Mouse (Mus musculus): Measurements from ENCODE around the gene Cwh43. TPM values are rescaled to one million over a fixed set of nuclear protein-coding genes. Genes with fewer than 3 reads are reported as not detected.
A peak's percentile ranks its signal among the peaks of the same experiment; 100 is the strongest.

Gene Cwh43
- polyA plus RNA-seq, 1 experiment from 2014 or later, result 0.09 TPM

DNA sequence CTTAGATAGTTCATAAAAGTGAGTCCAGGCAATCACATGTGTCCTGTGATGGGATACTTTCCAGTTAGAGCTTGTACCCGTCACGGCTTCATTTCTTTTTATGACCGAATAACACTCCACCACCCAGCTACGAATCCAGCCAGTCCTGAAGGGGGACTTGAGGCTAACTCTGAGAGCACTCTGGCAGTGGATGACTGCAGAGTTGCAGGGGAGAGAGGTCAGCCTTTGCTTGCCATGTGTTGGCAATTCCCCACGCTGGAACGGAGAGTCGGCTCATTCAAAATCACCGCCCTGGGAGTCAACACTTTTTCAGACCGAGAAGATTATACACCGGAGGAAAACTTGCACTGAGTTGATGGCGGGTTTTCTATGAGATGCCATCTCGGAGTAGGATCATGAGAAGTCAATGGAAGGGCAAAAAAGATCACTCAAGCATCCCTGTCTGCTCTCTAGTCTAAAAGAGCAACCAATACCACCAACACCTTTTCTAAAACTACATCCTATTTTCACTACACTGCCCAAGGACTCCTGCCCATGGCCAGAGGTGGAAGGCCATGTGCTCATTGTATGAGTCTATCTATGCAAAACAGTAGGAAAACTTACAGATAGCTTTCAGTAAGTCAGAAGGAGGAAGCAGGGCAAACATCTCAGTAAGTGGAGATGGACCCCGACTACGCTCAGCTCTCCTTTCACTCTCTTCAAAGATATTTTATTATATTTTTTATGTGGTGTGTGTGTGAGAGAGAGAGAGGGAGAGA lies 2.4 kb upstream of the Cwh43 start:
- Histone ChIP-seq H3K27me3 (peaks cover 43% of the 10 kb centered on the region), H3K27ac (no peak overlapping the region), H3K9me3 (replicated peaks) (no peaks in the 10 kb centered on the region), H3K4me2 (no peak overlapping the region), H3K4me3 (no peak overlapping the region), H3K36me3 (ENCODE audit: poor library complexity, severe bottlenecking) (no peaks in the 10 kb centered on the region), H3K4me1 (peaks cover 23% of the 10 kb centered on the region), H3K9ac (no peak overlapping the region)
- ATAC-seq, result no peak
- WGBS, result 92% methylated on average over 14 of the region's 14 CpGs

DNA sequence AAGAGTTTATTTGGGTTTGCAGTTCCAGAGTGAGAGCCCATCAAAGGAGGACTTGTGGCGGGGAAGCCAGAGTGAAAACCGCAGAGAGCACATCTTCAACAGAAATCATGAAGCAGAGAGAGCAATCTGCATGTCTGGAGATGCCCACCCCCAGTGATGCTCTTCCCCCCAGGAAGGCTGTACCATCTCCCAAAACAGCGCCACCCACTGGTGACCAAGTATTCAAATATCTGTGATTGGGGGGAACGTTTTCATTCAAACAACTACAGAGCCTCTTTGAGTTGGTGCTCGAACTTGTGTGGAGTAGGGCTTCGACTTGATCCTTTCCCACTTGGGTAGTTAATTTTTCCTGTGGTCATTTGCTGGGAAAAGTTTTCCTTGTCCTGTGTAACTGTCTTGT lies 1.1 kb upstream of the Cwh43 start:
- ATAC-seq, result no peak
- no peaks in the 10 kb centered on the region for H3K36me3 ChIP-seq (ENCODE audit: poor library complexity, severe bottlenecking)
- WGBS, result 80% methylated on average over 6 of the region's 6 CpGs
- peaks cover 43% of the 10 kb centered on the region for H3K27me3 ChIP-seq
- H3K9ac ChIP-seq, result no peak overlapping the region
- no peak overlapping the region for H3K4me3 ChIP-seq
- H3K4me2 ChIP-seq, result no peak overlapping the region
- peaks cover 20% of the 10 kb centered on the region for H3K4me1 ChIP-seq
- H3K9me3 ChIP-seq (replicated peaks), result no peaks in the 10 kb centered on the region
- no peak overlapping the region for H3K27ac ChIP-seq

DNA sequence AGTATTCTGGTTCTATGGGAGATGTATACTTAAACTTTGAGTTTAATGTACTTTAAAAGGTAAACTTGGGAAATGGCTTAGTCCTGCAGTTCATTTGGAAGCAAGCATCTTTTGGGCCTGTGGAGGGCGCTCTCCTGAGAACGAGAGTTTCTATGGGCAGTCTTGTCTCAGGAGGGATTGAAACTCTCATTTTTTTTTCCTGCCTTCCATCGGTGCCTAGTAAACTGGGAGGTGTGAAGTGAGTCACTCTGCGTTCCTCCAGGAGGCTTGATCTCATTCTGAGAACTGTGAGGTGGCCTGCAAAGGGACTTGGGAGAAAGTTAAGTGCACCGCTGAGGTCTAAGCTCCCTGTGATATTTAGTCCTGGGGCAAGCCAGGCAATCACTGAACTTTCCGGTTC lies 986 bp downstream of the Cwh43 start:
- ATAC-seq, result no peak
- Histone ChIP-seq H3K4me1 (peaks cover 10% of the 10 kb centered on the region), H3K9ac (no peak overlapping the region), H3K27me3 (peaks cover 43% of the 10 kb centered on the region), H3K9me3 (replicated peaks) (no peaks in the 10 kb centered on the region), H3K27ac (no peak overlapping the region), H3K36me3 (ENCODE audit: poor library complexity, severe bottlenecking) (no peaks in the 10 kb centered on the region), H3K4me2 (no peak overlapping the region), H3K4me3 (no peak overlapping the region)
- 53% methylated on average over 6 of the region's 6 CpGs for WGBS

DNA sequence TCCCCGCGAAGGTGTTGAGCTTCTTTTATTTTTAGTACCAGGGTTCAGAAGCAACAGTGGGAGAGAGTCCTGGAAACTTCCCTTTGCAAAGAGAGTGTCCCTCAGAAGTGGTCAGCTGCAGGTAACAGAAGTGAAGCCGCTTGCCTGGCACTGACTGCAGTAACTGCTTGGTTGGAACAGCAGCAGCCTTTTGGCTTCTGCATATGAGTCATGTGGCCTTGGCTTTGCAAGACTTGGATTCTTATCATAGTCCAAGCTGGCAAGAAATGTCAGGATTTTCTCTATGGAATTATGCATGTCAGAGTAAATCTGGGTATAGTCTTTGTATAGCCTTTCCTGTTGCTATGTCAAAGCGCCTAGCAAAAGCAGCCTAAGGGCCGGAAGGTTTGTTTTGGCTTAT lies 4.1 kb downstream of the Cwh43 start:
- Histone ChIP-seq H3K36me3 (ENCODE audit: poor library complexity, severe bottlenecking) (no peaks in the 10 kb centered on the region), H3K27ac (no peak overlapping the region), H3K4me2 (no peak overlapping the region), H3K4me1 (peaks cover 10% of the 10 kb centered on the region), H3K27me3 (peaks cover 26% of the 10 kb centered on the region), H3K9me3 (replicated peaks) (no peaks in the 10 kb centered on the region), H3K4me3 (no peak overlapping the region), H3K9ac (no peak overlapping the region)
- no peak for ATAC-seq
- WGBS, result 84% methylated on average over 5 of the region's 5 CpGs

DNA sequence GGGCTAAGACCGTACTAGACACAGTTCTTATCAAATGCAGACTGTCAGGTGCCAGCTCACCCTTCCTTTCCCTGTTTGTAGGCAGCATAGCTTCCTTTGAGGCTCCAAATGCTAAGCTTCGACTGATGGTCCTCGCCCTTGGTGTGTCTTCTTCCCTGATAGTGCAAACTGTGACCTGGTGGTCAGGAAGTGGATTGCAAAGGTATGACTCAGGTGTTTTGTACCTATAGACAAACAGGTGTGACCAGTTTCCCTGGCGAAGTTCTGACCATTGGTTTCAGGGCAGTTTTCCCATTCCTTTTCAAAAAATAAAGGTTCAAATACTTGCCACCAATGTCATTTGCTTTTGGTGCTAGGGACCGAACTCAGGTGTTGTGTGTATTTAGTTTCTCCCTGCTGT lies 5.9 kb downstream of the Cwh43 start:
- no peak overlapping the region for H3K9ac ChIP-seq
- H3K4me2 ChIP-seq, result no peak overlapping the region
- peaks cover 9% of the 10 kb centered on the region for H3K27me3 ChIP-seq
- H3K9me3 ChIP-seq (replicated peaks), result no peaks in the 10 kb centered on the region
- no peaks in the 10 kb centered on the region for H3K36me3 ChIP-seq (ENCODE audit: poor library complexity, severe bottlenecking)
- 85% methylated on average over 5 of the region's 5 CpGs for WGBS
- no peak overlapping the region for H3K4me3 ChIP-seq
- H3K27ac ChIP-seq, result no peak overlapping the region
- ATAC-seq, result no peak
- H3K4me1 ChIP-seq, result no peaks in the 10 kb centered on the region

DNA sequence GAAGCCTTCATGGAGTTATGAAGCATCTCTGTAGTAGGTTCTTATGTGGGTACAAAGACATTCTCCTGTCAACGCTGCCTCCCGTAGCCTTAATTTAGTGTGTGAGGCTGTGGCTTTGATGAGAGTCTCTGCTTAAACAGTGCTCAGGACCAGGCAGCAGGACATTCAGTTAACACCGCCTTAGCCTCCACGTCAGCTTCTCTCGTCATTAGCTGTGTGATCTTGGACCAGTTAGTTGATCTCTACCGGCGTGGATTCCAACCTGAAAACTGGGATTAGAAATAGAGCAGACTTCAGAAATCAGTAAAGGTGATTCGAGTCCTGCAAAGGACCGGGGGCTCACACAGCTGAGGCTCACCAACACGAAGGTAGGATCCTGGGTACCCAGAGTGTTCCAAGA lies 8.3 kb downstream of the Cwh43 start:
- 91% methylated on average over 10 of the region's 10 CpGs for WGBS
- ATAC-seq, result no peak
- Histone ChIP-seq H3K9ac (no peak overlapping the region), H3K4me2 (no peak overlapping the region), H3K4me3 (no peak overlapping the region), H3K27ac (no peak overlapping the region), H3K9me3 (replicated peaks) (no peaks in the 10 kb centered on the region), H3K27me3 (no peaks in the 10 kb centered on the region), H3K36me3 (ENCODE audit: poor library complexity, severe bottlenecking) (no peaks in the 10 kb centered on the region), H3K4me1 (no peaks in the 10 kb centered on the region)

DNA sequence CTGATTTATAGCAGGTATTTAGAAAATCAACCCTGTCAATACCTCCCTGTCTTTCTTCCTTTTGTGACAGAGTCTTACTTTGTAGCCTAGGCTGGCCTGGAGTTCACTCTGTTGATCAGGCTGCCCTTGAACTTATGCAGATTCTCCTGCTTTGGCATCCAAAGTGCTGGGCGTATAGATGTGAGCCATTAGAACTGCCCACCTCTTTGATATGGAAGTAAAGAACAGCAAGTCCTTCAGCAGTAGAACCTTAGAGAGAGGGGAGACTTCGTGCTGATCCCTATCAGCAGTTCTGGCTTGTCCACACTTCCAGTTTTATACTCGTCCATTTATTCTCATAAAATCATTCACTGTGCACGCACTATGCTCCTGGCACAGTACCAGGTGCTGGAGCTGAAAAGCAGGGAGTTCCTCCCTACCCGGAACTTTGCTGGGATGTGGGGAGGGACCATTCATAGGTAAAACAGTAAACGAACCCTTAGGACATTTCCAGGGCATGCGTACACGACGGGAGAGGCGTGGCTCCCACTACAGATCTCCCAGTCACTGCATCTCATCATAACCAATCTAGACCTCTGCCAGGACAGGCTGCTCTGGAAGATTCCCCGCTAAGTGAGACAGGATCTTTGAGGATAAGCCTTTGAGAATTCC lies 13.3 kb downstream of the Cwh43 start:
- 68% methylated on average over 11 of the region's 11 CpGs for WGBS
- no peaks in the 10 kb centered on the region for H3K36me3 ChIP-seq (ENCODE audit: poor library complexity, severe bottlenecking)
- no peak for ATAC-seq
- no peaks in the 10 kb centered on the region for H3K27me3 ChIP-seq
- no peaks in the 10 kb centered on the region for H3K4me1 ChIP-seq
- H3K9ac ChIP-seq, result no peak overlapping the region
- no peaks in the 10 kb centered on the region for H3K9me3 ChIP-seq (replicated peaks)
- H3K4me3 ChIP-seq, result no peak overlapping the region
- no peak overlapping the region for H3K27ac ChIP-seq
- H3K4me2 ChIP-seq, result no peak overlapping the region

DNA sequence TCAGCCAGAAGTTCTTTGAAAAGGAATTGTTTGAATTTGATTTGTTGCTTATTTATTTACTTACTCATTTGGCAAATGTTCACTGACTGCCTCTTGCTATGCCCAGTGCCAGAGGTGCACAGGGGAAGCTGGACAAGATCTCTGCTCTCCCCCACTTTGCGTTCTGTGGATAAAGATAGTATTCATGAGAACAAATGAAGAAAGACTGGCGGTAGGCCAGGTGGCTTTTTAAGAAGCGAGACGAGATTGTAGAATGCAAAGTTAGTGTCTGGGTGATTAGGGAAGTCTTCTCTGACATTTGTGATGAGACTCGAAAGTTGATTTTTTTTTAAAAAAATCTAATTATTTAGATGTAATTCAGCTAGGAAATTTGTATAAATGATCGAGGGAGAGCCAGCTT lies 20.9 kb downstream of the Cwh43 start:
- H3K27me3 ChIP-seq, result no peaks in the 10 kb centered on the region
- WGBS, result 60% methylated on average over 6 of the region's 6 CpGs
- no peaks in the 10 kb centered on the region for H3K9me3 ChIP-seq (replicated peaks)
- no peaks in the 10 kb centered on the region for H3K4me1 ChIP-seq
- no peak overlapping the region for H3K4me3 ChIP-seq
- no peaks in the 10 kb centered on the region for H3K36me3 ChIP-seq (ENCODE audit: poor library complexity, severe bottlenecking)
- no peak for ATAC-seq
- H3K9ac ChIP-seq, result no peak overlapping the region
- no peak overlapping the region for H3K27ac ChIP-seq
- H3K4me2 ChIP-seq, result no peak overlapping the region

DNA sequence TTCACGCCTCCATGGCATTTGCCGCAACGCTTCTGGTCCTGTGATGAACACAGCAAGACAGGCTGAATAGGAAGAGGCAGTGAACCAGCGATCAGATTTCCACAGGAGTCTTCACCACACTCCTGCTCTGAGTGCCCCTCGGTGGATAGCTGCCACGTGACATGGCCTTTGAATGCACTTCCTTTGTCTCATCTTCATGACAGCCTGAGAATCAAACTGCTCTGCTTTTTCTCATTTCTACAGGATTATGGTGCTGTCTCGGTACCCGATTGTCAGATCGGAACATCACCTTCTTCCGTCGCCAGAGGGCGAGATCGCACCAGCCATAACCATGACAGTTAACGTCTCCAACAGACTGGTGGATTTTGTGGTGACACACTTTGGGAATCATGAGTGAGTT lies 25.7 kb downstream of the Cwh43 start:
- H3K27me3 ChIP-seq, result no peaks in the 10 kb centered on the region
- no peak overlapping the region for H3K27ac ChIP-seq
- no peaks in the 10 kb centered on the region for H3K36me3 ChIP-seq (ENCODE audit: poor library complexity, severe bottlenecking)
- no peaks in the 10 kb centered on the region for H3K9me3 ChIP-seq (replicated peaks)
- H3K4me2 ChIP-seq, result peak overlapping the region; percentile 27
- 17% methylated on average over 14 of the region's 14 CpGs for WGBS
- peak overlapping the region; percentile 43 for H3K9ac ChIP-seq
- ATAC-seq, result peak; percentile 94
- no peak overlapping the region for H3K4me3 ChIP-seq
- no peaks in the 10 kb centered on the region for H3K4me1 ChIP-seq

DNA sequence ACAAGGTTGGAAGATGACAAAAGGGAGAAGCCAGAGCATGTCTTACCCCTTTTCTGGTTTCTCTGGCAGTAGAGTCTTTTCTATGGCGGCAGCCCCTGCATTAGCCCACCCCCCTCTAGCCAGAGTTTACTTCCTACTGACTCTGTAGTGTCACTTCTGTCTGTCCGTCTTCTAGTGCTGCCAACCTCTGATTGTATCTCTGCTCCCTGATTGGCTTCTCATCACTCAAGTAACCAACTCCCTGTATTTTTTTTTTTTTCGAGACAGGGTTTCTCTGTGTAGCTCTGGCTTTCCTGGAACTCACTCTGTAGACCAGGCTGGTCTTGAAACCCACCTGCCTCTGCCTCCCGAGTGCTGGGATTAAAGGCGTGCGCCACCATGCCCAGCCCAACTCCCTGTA lies 26.9 kb downstream of the Cwh43 start:
- no peak overlapping the region for H3K27ac ChIP-seq
- no peak overlapping the region for H3K4me2 ChIP-seq
- H3K27me3 ChIP-seq, result no peaks in the 10 kb centered on the region
- no peak overlapping the region for H3K9ac ChIP-seq
- no peaks in the 10 kb centered on the region for H3K9me3 ChIP-seq (replicated peaks)
- ATAC-seq, result no peak
- no peaks in the 10 kb centered on the region for H3K4me1 ChIP-seq
- 89% methylated on average over 6 of the region's 6 CpGs for WGBS
- H3K36me3 ChIP-seq (ENCODE audit: poor library complexity, severe bottlenecking), result no peaks in the 10 kb centered on the region
- no peak overlapping the region for H3K4me3 ChIP-seq

DNA sequence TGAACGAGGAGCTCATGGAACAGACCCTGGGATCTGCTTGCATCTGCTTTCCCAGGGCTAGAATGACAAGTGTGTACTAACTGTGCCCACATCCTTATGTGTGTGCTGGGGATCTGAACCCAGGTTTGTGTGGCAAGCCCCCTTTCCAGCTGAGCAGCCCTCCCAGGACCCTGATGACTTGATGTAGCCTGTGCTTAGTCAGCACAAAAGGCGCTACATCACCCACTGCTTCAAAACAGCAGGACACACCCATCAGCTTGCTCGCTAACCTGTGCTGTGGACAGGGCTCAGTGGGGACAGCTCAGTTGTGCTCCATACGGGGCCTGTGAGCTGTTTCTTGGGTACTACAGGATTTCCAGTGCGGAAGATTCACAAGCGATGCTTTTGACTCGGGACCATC lies 28.9 kb downstream of the Cwh43 start:
- no peak overlapping the region for H3K27ac ChIP-seq
- H3K4me2 ChIP-seq, result no peak overlapping the region
- no peak overlapping the region for H3K9ac ChIP-seq
- ATAC-seq, result no peak
- 80% methylated on average over 7 of the region's 7 CpGs for WGBS
- no peaks in the 10 kb centered on the region for H3K27me3 ChIP-seq
- no peak overlapping the region for H3K4me3 ChIP-seq
- no peaks in the 10 kb centered on the region for H3K9me3 ChIP-seq (replicated peaks)
- H3K36me3 ChIP-seq (ENCODE audit: poor library complexity, severe bottlenecking), result no peaks in the 10 kb centered on the region
- no peaks in the 10 kb centered on the region for H3K4me1 ChIP-seq

DNA sequence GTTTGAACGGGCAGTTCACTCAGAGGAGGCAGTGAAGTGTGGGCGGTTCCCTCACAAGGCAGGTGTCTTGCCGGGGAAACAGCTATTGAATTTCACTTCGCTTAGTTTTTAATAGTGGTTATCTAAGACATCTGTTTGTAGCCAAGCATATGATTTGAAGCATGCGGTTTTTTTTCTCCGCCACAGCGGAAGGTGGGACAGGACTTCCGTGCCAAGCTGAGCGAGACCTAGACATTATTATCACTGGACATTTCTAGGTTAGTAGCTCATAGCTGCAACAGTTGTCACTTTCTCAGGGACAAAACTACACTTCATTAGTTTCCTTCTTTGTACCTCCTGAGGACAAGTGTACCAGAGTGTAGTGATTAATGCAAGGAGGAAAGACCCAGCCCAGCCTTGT lies 36.3 kb downstream of the Cwh43 start:
- Histone ChIP-seq H3K9me3 (replicated peaks) (no peaks in the 10 kb centered on the region), H3K27me3 (no peaks in the 10 kb centered on the region), H3K4me2 (no peak overlapping the region), H3K9ac (no peak overlapping the region), H3K4me3 (no peak overlapping the region), H3K4me1 (no peaks in the 10 kb centered on the region), H3K36me3 (ENCODE audit: poor library complexity, severe bottlenecking) (no peaks in the 10 kb centered on the region), H3K27ac (no peak overlapping the region)
- WGBS, result 83% methylated on average over 9 of the region's 9 CpGs
- no peak for ATAC-seq

DNA sequence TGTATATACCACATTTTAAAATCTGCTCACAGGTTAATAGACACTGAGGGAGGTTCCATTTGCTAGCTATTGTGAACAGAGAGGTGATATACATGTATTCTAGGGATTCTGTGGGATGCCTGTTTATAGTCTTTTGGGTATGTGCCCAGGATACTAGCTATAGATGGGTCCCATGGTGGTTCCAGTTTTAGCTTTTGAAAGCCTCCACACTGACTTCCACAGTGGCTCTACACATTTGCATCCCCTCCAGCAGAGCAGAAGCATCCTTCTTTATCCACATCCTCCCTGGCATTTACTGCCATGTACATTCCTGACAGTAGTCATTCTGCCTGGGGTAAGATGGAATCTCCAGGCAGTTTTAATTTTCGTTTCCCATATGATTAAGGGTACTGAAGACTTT lies 44.4 kb downstream of the Cwh43 start:
- Histone ChIP-seq H3K4me3 (no peak overlapping the region), H3K27ac (no peak overlapping the region), H3K36me3 (ENCODE audit: poor library complexity, severe bottlenecking) (no peaks in the 10 kb centered on the region), H3K9ac (no peak overlapping the region), H3K4me2 (no peak overlapping the region), H3K4me1 (no peaks in the 10 kb centered on the region), H3K9me3 (replicated peaks) (no peaks in the 10 kb centered on the region), H3K27me3 (no peaks in the 10 kb centered on the region)
- 90% methylated on average over 1 of the region's 1 CpGs for WGBS
- no peak for ATAC-seq

Data from forebrain, embryonic 13.5 days (tissue).